Mouse (Mus musculus): Measurements from ENCODE around the gene Tpm3. TPM values are rescaled to one million over a fixed set of nuclear protein-coding genes. Genes with fewer than 3 reads are reported as not detected.

Tpm3 gene
- 930 TPM for polyA plus RNA-seq (2017; shearing (Covaris generic))

DNA sequence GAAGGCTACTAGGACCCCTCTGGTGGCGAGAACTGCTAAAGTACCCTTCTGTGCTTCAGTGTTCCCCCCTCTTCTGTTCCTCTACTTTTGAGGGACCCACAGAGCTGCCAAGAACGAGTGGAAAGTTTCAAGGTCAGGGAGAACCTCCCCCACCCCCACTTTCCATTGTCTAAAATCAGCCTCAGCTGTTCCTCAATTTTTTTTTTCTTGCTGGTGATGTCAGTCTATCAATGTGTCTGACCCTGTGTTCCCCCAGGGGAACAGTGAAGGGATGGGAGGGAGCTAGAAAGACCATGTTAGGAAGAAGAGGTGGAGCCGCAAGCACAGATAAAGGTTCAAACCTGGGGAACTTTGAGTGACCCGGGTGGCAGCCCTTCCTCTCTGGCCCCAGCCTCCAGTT is at the start of gene Tpm3:
Gene Tpm3, plus strand, starts transcription at position 356 of the 400 bp plus-strand sequence.

DNA sequence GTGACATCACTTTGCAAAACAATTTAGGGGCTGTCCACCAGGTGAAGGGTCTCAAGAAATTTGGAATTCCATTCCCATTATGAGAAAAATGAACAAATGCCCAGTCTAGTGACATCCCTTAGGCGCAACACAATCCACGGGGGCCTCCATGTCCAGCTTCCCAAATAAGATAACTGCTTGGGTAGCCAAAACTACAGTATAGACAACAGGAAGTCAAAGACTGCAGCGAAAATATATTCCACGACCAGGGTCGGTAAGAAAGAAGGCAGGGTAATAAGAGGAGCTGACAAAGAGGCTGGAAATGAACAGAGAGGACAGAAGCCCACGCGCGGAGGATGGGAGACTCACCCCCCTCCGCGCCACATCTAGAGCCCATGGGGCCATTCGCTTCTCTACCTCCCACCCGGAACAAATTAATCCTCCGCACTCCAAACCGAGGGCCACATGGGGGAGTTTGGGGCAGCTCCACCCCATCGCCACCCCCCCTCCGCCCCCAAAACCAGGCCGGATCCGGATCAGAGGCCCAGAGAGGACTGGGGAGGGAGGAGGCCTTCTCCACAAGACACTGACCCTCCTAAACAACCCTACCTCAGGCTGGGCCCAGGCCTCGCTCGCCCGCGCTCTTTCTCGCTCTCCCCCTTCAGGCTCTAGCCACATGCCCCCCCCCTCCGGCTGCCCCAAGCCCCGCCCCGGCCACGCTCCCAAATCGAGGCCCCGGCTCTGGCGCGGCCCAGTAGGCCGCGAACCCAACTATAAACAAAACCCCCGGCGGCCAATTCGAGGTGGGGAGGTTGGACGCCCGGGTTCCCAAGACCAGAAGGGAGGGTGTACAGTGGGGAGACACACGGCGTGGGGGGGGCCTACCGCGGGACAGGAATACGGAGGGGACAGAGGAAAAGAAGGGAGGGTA is 20.8 kb upstream of the Tpm3 start, which contains the start of gene 4933434E20Rik:
Gene 4933434E20Rik, plus strand, starts transcription at position 196 of the 910 bp plus-strand sequence.

DNA sequence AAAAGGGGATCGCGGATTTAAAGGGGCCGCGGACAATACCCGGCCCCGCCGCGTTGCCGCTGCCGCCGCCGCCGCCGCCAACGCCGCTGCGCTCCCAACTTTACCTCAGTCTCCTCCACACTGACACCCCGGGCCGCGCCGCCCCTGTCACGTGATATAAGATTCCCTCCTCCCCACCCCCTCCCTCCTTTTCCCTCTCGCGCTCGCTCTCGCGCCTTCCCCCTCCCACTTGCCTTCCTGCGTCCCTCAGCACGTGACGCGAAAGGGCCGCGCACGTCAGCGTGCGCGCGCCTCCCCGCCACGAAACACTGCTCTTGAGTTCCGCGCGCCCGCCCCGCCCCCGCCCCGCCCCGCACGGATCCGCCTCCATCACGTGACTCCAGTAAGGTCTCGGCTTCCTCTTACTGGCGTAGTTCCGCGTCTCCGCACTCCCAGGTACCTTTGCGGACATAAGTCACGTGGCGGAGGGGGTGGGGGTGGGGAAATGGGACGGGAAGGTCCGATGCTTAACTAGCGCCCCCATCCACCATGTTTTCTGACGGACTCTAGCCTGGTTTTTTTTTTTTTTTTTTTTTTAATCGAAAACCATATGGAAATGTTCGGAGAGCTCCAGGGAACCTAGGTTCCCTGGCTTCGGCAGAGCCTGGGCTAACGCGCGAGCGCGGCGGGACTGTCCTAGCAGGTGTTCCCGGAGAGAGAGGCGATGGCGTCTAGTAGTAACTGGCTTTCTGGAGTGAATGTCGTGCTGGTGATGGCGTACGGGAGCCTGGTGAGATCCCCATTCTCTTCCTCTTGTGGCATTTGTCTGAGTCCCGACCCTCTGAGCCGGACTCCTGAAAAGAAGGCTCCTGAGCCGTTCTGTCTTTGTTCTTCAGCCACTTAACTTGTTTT is 19.9 kb upstream of the Tpm3 start, which contains the start of gene Ubap2l:
Gene Ubap2l, minus strand, starts transcription at position 278 of the 891 bp plus-strand sequence.

DNA sequence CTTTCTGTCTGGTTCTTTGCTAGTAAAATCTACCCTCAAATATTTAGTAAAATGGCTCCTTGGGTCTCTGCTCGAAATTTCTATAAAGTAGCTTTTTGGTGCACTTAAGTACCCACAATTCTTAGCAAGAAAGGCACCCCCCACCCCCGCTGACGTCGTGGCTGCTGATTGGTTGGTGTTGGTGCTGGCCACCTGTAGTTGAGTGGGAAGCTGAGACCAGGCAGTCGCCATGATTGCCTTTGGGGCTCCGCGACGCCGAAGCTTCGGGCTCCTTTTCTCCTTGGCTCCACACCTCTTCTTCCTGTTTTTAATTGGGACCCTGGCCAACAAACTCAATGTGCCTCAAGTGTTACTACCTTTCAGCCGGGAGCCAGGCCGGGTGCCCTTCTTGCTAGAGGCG is 31.5 kb downstream of the Tpm3 start, which contains the start of gene Nup210l:
Gene Nup210l, plus strand, starts transcription at position 195 of the 400 bp plus-strand sequence.

Other genes starting within 250 kb of the Tpm3 start
- gene She, start 241.3 kb upstream of the Tpm3 start, polyA plus RNA-seq (2017; shearing (Covaris generic)) = 1.5 TPM
- 81.1 TPM for gene Il6ra, start 159.5 kb upstream of the Tpm3 start, polyA plus RNA-seq (2017; shearing (Covaris generic))
- gene Atp8b2, start 109.1 kb upstream of the Tpm3 start, polyA plus RNA-seq (2017; shearing (Covaris generic)) = 63.4 TPM
- 89.9 TPM for gene Hax1, start 73.9 kb upstream of the Tpm3 start, polyA plus RNA-seq (2017; shearing (Covaris generic))
- gene 4933434E20Rik, start 21.0 kb upstream of the Tpm3 start, polyA plus RNA-seq (2017; shearing (Covaris generic)) = 129 TPM
- gene Ubap2l, start 20.0 kb upstream of the Tpm3 start, polyA plus RNA-seq (2017; shearing (Covaris generic)) = 204 TPM
- 0.71 TPM for gene Nup210l, start 31.5 kb downstream of the Tpm3 start, polyA plus RNA-seq (2017; shearing (Covaris generic))
- 4,745 TPM for gene Rps27, start 141.0 kb downstream of the Tpm3 start, polyA plus RNA-seq (2017; shearing (Covaris generic))
- 0.32 TPM for gene Rab13, start 141.0 kb downstream of the Tpm3 start, polyA plus RNA-seq (2017; shearing (Covaris generic))
- 150 TPM for gene Jtb, start 158.9 kb downstream of the Tpm3 start, polyA plus RNA-seq (2017; shearing (Covaris generic))
- gene Creb3l4, start 170.9 kb downstream of the Tpm3 start, polyA plus RNA-seq (2017; shearing (Covaris generic)) = not detected
- gene Slc39a1, start 175.5 kb downstream of the Tpm3 start, polyA plus RNA-seq (2017; shearing (Covaris generic)) = 1.8 TPM
- gene Crtc2, start 181.5 kb downstream of the Tpm3 start, polyA plus RNA-seq (2017; shearing (Covaris generic)) = 112 TPM
- gene Dennd4b, start 192.5 kb downstream of the Tpm3 start, polyA plus RNA-seq (2017; shearing (Covaris generic)) = 40.7 TPM
- gene Gatad2b, start 220.5 kb downstream of the Tpm3 start, polyA plus RNA-seq (2017; shearing (Covaris generic)) = 14.9 TPM